Mouse (Mus musculus) urinary bladder, adult 18-20 months (tissue): Measurements from ENCODE around the gene 4930590J08Rik.
"Not testable (repeated sequence)": the region's sequence is repeated elsewhere in the genome, so short reads cannot be mapped to it uniquely, and the experiment has no call there.

Source experiments
- DNase-seq, 2 experiments: peaks; one replicate each; pipeline ENCODE4 v3.0.0; 2022; ENCODE audit warnings: low spot score in 2 of 2, mixed read lengths in 2 of 2

4930590J08Rik gene

GRCm38 (mm10) chr6:91902509-91902908 is at the start of gene 4930590J08Rik:
Gene 4930590J08Rik, plus strand, starts transcription at chr6:91902809.
- DNase-seq: not testable (repeated sequence)

- DNase-seq: no peak
Measured at GRCm38 (mm10) chr6:91858339-91858738, 44.3 kb upstream of the 4930590J08Rik start.

GRCm38 (mm10) chr6:91862848-91863247 is 39.8 kb upstream of the 4930590J08Rik start:
- DNase-seq: no peak

GRCm38 (mm10) chr6:91864595-91864994 is 38.0 kb upstream of the 4930590J08Rik start:
- no peak for DNase-seq

GRCm38 (mm10) chr6:91865601-91866000 is 37.0 kb upstream of the 4930590J08Rik start:
- no peak for DNase-seq

GRCm38 (mm10) chr6:91868091-91868490 is 34.5 kb upstream of the 4930590J08Rik start:
- no peak for DNase-seq

GRCm38 (mm10) chr6:91872781-91873180 is 29.8 kb upstream of the 4930590J08Rik start:
- DNase-seq: no peak

- DNase-seq: peak; percentile 83 to 87
Measured at GRCm38 (mm10) chr6:91877885-91878651, 24.5 kb upstream of the 4930590J08Rik start, which contains the start of gene Ccdc174. Gene Ccdc174, plus strand, starts transcription at chr6:91878053.

- DNase-seq: no peak
Measured at GRCm38 (mm10) chr6:91883859-91884258, 18.8 kb upstream of the 4930590J08Rik start.

- no peak for DNase-seq
Measured at GRCm38 (mm10) chr6:91889255-91889906, 13.2 kb upstream of the 4930590J08Rik start.

- DNase-seq: no peak
Measured at GRCm38 (mm10) chr6:91890615-91891014, 12.0 kb upstream of the 4930590J08Rik start.

- DNase-seq: no peak
Measured at GRCm38 (mm10) chr6:91891776-91892175, 10.8 kb upstream of the 4930590J08Rik start.

GRCm38 (mm10) chr6:91896783-91897182 is 5.8 kb upstream of the 4930590J08Rik start:
- DNase-seq: no peak

GRCm38 (mm10) chr6:91901505-91901904 is 1.1 kb upstream of the 4930590J08Rik start:
- DNase-seq: peak; percentile 48

- DNase-seq: no peak
Measured at GRCm38 (mm10) chr6:91914011-91914410, 11.4 kb downstream of the 4930590J08Rik start.

- DNase-seq: no peak
Measured at GRCm38 (mm10) chr6:91917286-91917685, 14.7 kb downstream of the 4930590J08Rik start.

- no peak for DNase-seq
Measured at GRCm38 (mm10) chr6:91917716-91918115, 15.1 kb downstream of the 4930590J08Rik start.

GRCm38 (mm10) chr6:91931231-91931630 is 28.6 kb downstream of the 4930590J08Rik start:
- DNase-seq: no peak

- no peak for DNase-seq
Measured at GRCm38 (mm10) chr6:91938491-91938890, 35.9 kb downstream of the 4930590J08Rik start.

GRCm38 (mm10) chr6:91948426-91948825 is 45.8 kb downstream of the 4930590J08Rik start:
- DNase-seq: no peak

GRCm38 (mm10) chr6:91958015-91958414 is 55.4 kb downstream of the 4930590J08Rik start:
- not testable (repeated sequence) for DNase-seq

GRCm38 (mm10) chr6:91960028-91960811 is 57.6 kb downstream of the 4930590J08Rik start:
- peak in 1 of 2 experiments; percentile 13 for DNase-seq
